Mouse (Mus musculus) G1E (cell line): ENCODE measurements around the gene Ap2s1.

Source experiments
- CTCF ChIP-seq: IDR thresholded peaks from 2 replicates; pipeline ENCODE4 v1.5.1; 2012; ENCODE audit warnings: low read depth, low read length, inconsistent platforms, mixed read lengths
- GATA1 ChIP-seq: IDR thresholded peaks from 2 replicates; pipeline ENCODE4 v1.6.1; 2012; ENCODE audit warnings: borderline replicate concordance, low read length, inconsistent platforms, mixed read lengths
- GATA2 ChIP-seq: IDR thresholded peaks from 2 replicates; pipeline ENCODE4 v1.6.1; 2012; ENCODE audit warnings: low read depth, low read length, inconsistent platforms, borderline replicate concordance
- POLR2AphosphoS5 ChIP-seq: IDR thresholded peaks from 2 replicates; pipeline ENCODE4 v1.6.1; 2012; ENCODE audit warnings: low read depth, low read length, inconsistent platforms; ENCODE audit not compliant: insufficient replicate concordance
- TAL1 ChIP-seq: conservative IDR thresholded peaks from 2 replicates; pipeline ENCODE4 v1.6.1; 2012; ENCODE audit warnings: low read depth, low read length, inconsistent platforms, mixed read lengths

GRCm38 (mm10) chr7:16728596-16729348 lies 9.4 kb upstream of the Ap2s1 start:
- TF ChIP-seq CTCF (peak; percentile 30; the same call in 1 of the 2 replicates), TAL1 (no peak), POLR2AphosphoS5 (no peak), GATA1 (no peak), GATA2 (no peak)
